Mouse (Mus musculus): ENCODE results near the gene Mgat4b. TPM values are rescaled to one million over a fixed set of nuclear protein-coding genes. Genes with fewer than 3 reads are reported as not detected.

The Mgat4b gene
- total and polyA plus RNA-seq, 2 experiments from 2014 or later = 77.9 to 152 TPM

DNA sequence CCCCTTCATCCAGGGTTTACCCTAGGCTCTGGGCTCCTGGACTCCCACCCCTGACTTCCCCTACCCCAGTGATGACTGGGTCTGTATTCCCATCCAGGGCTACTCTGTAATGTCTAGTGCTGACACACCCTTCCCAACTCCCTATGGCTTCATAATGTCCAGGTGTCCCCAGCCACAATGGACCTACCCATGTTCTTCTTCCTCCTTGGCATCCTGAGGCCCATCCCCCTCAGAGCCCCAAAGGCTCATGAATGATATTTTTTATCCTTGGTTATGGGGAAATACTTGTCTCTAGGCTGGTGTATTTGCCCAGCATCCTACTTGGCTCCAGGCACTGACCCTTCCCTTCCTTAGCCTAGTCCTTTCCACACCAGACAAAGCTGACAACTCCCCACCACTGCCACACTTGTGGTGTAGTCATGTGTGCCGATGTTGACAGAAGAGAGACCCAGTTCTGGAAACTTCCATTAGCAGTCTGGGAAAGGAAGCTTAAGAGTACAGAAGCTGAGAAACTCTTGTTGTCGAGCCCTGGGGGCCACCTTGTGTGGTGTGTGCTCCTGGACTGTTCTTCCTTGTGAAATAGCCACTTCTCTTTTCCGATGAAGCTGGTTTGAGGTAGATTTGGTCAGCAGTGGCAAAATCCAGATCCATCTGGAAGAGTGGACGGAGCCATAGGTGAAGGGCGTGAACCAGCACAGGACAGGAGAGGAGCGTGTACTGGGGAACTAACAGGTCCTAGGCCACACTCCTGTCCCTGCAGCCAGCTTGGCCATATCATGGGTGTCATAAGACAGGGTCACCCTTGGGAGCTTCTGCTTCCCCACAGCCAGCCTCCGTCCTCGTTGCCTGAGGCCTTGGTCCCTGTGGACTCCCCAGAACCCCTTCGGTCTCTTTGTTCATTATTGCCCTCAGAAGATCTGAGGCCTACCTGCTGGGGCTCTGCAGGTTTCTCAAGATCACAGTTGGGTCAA, 28.4 kb downstream of the Mgat4b start:
- peaks cover 12% of the 10 kb centered on the region for H3K36me3 ChIP-seq (ENCODE audit: insufficient read depth, low read length)
- peaks cover 3% of the 10 kb centered on the region; the same call in 1 of the 2 replicates for H3K27me3 ChIP-seq (ENCODE audit: insufficient read depth, low read length)
- DNase-seq (ENCODE audit: low spot score) (no peak), ATAC-seq (ENCODE audit: low FRiP score) (no peak)
- no peak overlapping the region for H3K4me2 ChIP-seq (ENCODE audit: low read depth, low read length, poor library complexity, severe bottlenecking)
- no peak overlapping the region for H3K4me3 ChIP-seq (ENCODE audit: low read depth, low read length)
- TF ChIP-seq CTCF (IDR thresholded peaks at IDR 0.05) = no peak
- WGBS = 91% methylated on average over 9 of the region's 9 CpGs
- 0 out of 2 replicates have a peak, but pooled peaks cover 5% of the 10 kb centered on the region for H3K4me1 ChIP-seq (ENCODE audit: insufficient read depth, low read length)
- H3K9ac ChIP-seq (replicated peaks; ENCODE audit: low read length, poor library complexity, severe bottlenecking) = no peak overlapping the region
- H3K27ac ChIP-seq (ENCODE audit: low read depth, low read length) = no peak overlapping the region
- no peaks in the 10 kb centered on the region for H3K9me3 ChIP-seq (ENCODE audit: low read length)

DNA sequence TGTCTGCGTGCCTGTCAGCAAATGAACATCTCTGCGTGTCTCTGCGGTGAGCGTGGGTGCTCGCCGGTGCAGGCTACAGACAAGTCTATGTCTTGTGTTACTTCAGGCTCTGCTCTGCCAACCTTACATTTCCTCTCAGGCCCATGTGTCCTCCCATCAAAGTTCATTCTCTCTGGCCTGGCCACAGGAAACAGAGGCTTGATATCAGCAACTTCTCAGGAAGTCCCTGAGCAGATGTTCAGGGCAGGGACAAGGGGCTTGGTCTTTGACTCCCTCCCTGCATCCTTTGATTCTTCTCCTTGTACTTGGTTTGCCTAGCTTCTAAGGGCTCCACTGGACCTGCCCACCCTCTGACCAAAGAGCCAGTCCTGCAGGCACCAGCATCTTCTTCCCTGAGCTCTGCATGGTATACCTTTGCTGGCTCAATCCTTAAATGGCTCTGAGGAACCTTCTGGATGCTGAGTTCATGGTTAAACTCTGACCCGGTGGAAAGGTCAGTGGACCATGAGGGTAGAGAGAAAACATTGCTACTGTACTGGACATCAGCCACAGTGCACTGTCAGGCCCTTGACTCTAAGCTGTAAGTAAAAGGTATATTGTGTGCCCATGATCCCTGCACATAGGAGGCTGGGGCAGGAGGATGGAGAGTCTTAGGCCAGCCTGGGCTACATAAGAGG, 29.7 kb downstream of the Mgat4b start:
- Histone ChIP-seq H3K36me3 (ENCODE audit: insufficient read depth, low read length) (0 out of 2 replicates have a peak, but pooled peaks cover 1% of the 10 kb centered on the region), H3K9me3 (ENCODE audit: low read length) (no peaks in the 10 kb centered on the region), H3K4me3 (ENCODE audit: low read depth, low read length) (no peak overlapping the region), H3K27me3 (ENCODE audit: insufficient read depth, low read length) (peaks cover 3% of the 10 kb centered on the region; the same call in 1 of the 2 replicates), H3K9ac (replicated peaks; ENCODE audit: low read length, poor library complexity, severe bottlenecking) (no peak overlapping the region), H3K4me1 (ENCODE audit: insufficient read depth, low read length) (0 out of 2 replicates have a peak, but pooled peaks cover 5% of the 10 kb centered on the region), H3K4me2 (ENCODE audit: low read depth, low read length, poor library complexity, severe bottlenecking) (no peak overlapping the region), H3K27ac (ENCODE audit: low read depth, low read length) (no peak overlapping the region)
- 93% methylated on average over 7 of the region's 7 CpGs for WGBS
- ATAC-seq (ENCODE audit: low FRiP score) = no peak
- no peak for TF ChIP-seq CTCF (IDR thresholded peaks at IDR 0.05)
- DNase-seq (ENCODE audit: low spot score) = no peak

DNA sequence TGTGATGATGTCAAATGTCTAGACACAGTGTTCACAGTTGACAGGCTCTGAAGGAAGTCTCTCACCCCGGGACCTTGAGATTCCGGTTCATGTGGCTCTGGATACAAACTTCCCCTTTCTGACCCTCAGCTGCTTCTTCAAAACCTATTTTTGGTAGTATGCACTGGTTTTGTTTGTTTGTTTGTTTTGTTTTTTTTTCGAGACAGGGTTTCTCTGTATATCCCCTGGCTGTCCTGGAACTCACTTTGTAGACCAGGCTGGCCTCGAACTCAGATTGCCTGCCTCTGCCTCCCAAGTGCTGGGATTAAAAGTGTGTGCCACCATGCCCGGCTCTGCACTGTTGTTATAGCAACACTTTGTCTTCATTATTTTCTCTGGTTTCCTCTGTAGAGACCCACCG, 33.2 kb downstream of the Mgat4b start:
- no peak overlapping the region for H3K4me3 ChIP-seq (ENCODE audit: low read depth, low read length)
- H3K4me1 ChIP-seq (ENCODE audit: insufficient read depth, low read length) = no peaks in the 10 kb centered on the region
- no peak overlapping the region for H3K27ac ChIP-seq (ENCODE audit: low read depth, low read length)
- H3K27me3 ChIP-seq (ENCODE audit: insufficient read depth, low read length) = no peaks in the 10 kb centered on the region
- 76% methylated on average over 6 of the region's 6 CpGs for WGBS
- no peak for TF ChIP-seq CTCF (IDR thresholded peaks at IDR 0.05)
- ATAC-seq (ENCODE audit: low FRiP score) (no peak), DNase-seq (ENCODE audit: low spot score) (no peak)
- no peak overlapping the region for H3K4me2 ChIP-seq (ENCODE audit: low read depth, low read length, poor library complexity, severe bottlenecking)
- H3K9me3 ChIP-seq (ENCODE audit: low read length) = no peaks in the 10 kb centered on the region
- H3K9ac ChIP-seq (replicated peaks; ENCODE audit: low read length, poor library complexity, severe bottlenecking) = no peak overlapping the region
- H3K36me3 ChIP-seq (ENCODE audit: insufficient read depth, low read length) = no peaks in the 10 kb centered on the region

DNA sequence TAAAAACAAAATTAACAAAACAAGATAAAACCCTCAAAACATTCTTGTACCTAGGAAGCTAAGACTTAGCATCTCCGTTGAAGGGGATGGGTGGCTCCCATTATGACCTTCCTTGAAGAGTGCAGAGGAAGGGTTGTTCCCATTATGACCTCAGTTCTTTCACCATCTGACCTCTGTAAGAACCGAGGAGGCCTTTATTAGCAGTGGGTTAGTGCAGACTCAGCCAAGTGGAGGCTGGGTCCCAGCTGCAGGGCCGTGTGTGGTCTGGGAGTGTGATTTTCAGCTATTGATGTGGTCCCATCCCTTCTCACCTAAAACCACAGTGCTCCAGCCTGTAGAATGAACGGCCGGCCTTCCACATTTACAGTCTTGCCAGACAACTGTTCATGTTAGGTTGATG, 34.6 kb downstream of the Mgat4b start:
- DNase-seq (ENCODE audit: low spot score) (no peak), ATAC-seq (ENCODE audit: low FRiP score) (no peak)
- Histone ChIP-seq H3K4me1 (ENCODE audit: insufficient read depth, low read length) (no peaks in the 10 kb centered on the region), H3K4me3 (ENCODE audit: low read depth, low read length) (no peak overlapping the region), H3K27me3 (ENCODE audit: insufficient read depth, low read length) (no peaks in the 10 kb centered on the region), H3K9me3 (ENCODE audit: low read length) (no peaks in the 10 kb centered on the region), H3K36me3 (ENCODE audit: insufficient read depth, low read length) (no peaks in the 10 kb centered on the region), H3K27ac (ENCODE audit: low read depth, low read length) (no peak overlapping the region), H3K4me2 (ENCODE audit: low read depth, low read length, poor library complexity, severe bottlenecking) (no peak overlapping the region), H3K9ac (replicated peaks; ENCODE audit: low read length, poor library complexity, severe bottlenecking) (no peak overlapping the region)
- 74% methylated on average over 5 of the region's 5 CpGs for WGBS
- TF ChIP-seq CTCF (IDR thresholded peaks at IDR 0.05) = no peak

DNA sequence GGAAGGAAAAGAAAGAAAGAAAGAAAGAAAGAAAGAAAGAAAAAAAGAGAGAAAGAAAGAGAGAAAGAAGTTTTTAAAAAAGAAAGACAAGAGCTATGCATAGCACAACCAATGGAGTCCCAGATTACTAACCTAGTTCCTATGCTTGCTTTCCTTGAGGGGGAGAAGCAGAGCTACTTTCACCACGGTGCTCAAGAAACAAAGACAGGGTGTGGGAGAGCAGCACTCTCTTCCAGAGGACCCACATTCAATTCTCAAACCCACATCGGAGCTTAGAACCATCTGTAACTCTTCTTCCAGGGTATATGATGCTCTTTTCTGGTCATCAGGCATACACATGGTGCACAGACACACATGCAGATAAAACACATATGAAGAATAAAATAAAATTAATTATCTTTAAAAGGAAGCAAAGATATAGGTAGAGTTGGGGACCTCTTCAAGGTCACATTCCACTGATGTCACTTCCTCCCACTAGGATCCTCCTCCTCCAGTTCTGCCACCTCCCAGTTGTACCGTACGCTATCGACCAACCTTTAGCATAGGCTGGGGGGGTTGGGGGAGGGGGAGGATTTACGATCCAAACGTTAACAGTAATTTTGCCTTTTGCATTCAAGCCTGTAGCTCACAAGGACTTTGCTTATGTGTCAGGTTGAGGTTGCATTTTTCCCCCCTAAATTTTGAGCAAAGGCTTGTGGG, 37.9 kb downstream of the Mgat4b start:
- H3K9ac ChIP-seq (replicated peaks; ENCODE audit: low read length, poor library complexity, severe bottlenecking) = no peak overlapping the region
- TF ChIP-seq CTCF (IDR thresholded peaks at IDR 0.05) = no peak

More for the DNA sequence above, 37.9 kb downstream of the Mgat4b start:
- no peak overlapping the region for H3K4me2 ChIP-seq (ENCODE audit: low read depth, low read length, poor library complexity, severe bottlenecking)
- no peak for ATAC-seq (ENCODE audit: low FRiP score)
- no peak overlapping the region for H3K27ac ChIP-seq (ENCODE audit: low read depth, low read length)
- DNase-seq (ENCODE audit: low spot score) = no peak
- no peaks in the 10 kb centered on the region for H3K4me1 ChIP-seq (ENCODE audit: insufficient read depth, low read length)
- no peaks in the 10 kb centered on the region for H3K27me3 ChIP-seq (ENCODE audit: insufficient read depth, low read length)
- no peaks in the 10 kb centered on the region for H3K36me3 ChIP-seq (ENCODE audit: insufficient read depth, low read length)
- no peak overlapping the region for H3K4me3 ChIP-seq (ENCODE audit: low read depth, low read length)
- 81% methylated on average over 7 of the region's 7 CpGs for WGBS
- no peaks in the 10 kb centered on the region for H3K9me3 ChIP-seq (ENCODE audit: low read length)
